Mouse (Mus musculus): ENCODE results near the gene Acoxl.

The Acoxl gene

GRCm38 (mm10) chr2:127838576-127838975 is at the start of gene Acoxl:
Gene Acoxl, plus strand, starts transcription at chr2:127838876.
- DNase-seq, result no peak

GRCm38 (mm10) chr2:127789138-127789537 is 49.5 kb upstream of the Acoxl start:
- DNase-seq, result no peak

- DNase-seq, result no peak
Measured at GRCm38 (mm10) chr2:127789651-127790270, 48.9 kb upstream of the Acoxl start.

GRCm38 (mm10) chr2:127791919-127792603 is 46.6 kb upstream of the Acoxl start, which contains the start of gene Mtln:
Gene Mtln, minus strand, starts transcription at chr2:127792488.
- peak; percentile 82 for DNase-seq

- DNase-seq, result peak; percentile 92
Measured at GRCm38 (mm10) chr2:127831401-127832102, 7.1 kb upstream of the Acoxl start, which contains the start of gene Bub1. Gene Bub1, minus strand, starts transcription at chr2:127831865.

GRCm38 (mm10) chr2:127832103-127832832 is 6.4 kb upstream of the Acoxl start:
- DNase-seq, result no peak

GRCm38 (mm10) chr2:127832833-127833190 is 5.9 kb upstream of the Acoxl start:
- no peak for DNase-seq

GRCm38 (mm10) chr2:127839425-127839824 is 749 bp downstream of the Acoxl start:
- no peak for DNase-seq

GRCm38 (mm10) chr2:127841402-127841801 is 2.7 kb downstream of the Acoxl start:
- no peak for DNase-seq

- DNase-seq, result no peak
Measured at GRCm38 (mm10) chr2:127842421-127842820, 3.7 kb downstream of the Acoxl start.

GRCm38 (mm10) chr2:127845346-127845982 is 6.8 kb downstream of the Acoxl start:
- DNase-seq, result no peak

- no peak for DNase-seq
Measured at GRCm38 (mm10) chr2:127846008-127846407, 7.3 kb downstream of the Acoxl start.

GRCm38 (mm10) chr2:127846571-127846970 is 7.9 kb downstream of the Acoxl start:
- DNase-seq, result no peak

- DNase-seq, result no peak
Measured at GRCm38 (mm10) chr2:127850371-127850770, 11.7 kb downstream of the Acoxl start.

GRCm38 (mm10) chr2:127854332-127854991 is 15.8 kb downstream of the Acoxl start:
- no peak for DNase-seq

- no peak for DNase-seq
Measured at GRCm38 (mm10) chr2:127864381-127864780, 25.7 kb downstream of the Acoxl start.

- DNase-seq, result peak; percentile 28
Measured at GRCm38 (mm10) chr2:127881063-127881462, 42.4 kb downstream of the Acoxl start.

GRCm38 (mm10) chr2:127889432-127889831 is 50.8 kb downstream of the Acoxl start:
- DNase-seq, result peak; percentile 92

GRCm38 (mm10) chr2:127889979-127890378 is 51.3 kb downstream of the Acoxl start:
- DNase-seq, result no peak

GRCm38 (mm10) chr2:127890526-127890925 is 51.9 kb downstream of the Acoxl start:
- DNase-seq, result peak; percentile 11

GRCm38 (mm10) chr2:127891056-127891455 is 52.4 kb downstream of the Acoxl start:
- no peak for DNase-seq

- no peak for DNase-seq
Measured at GRCm38 (mm10) chr2:127894890-127895289, 56.2 kb downstream of the Acoxl start.
